Mouse (Mus musculus) bone marrow macrophage, adult 2 months (primary cell): ENCODE measurements around the gene Cldn10. TPM values are rescaled to one million over a fixed set of nuclear protein-coding genes. Genes with fewer than 3 reads are reported as not detected.

Experiments
- H3K27ac ChIP-seq: 2 replicates; pipeline ENCODE4 v1.5.1; 2012; ENCODE audit warnings: low read depth, low read length; ENCODE audit not compliant: insufficient read depth
- H3K4me1 ChIP-seq: 2 replicates; pipeline ENCODE4 v1.6.1; 2012; ENCODE audit warnings: low read length; ENCODE audit not compliant: control insufficient read depth, insufficient read depth
- H3K4me3 ChIP-seq: 2 replicates; pipeline ENCODE4 v1.5.1; 2012; ENCODE audit warnings: mild to moderate bottlenecking, low read length, moderate library complexity; ENCODE audit not compliant: insufficient read depth
- CTCF ChIP-seq: IDR thresholded peaks from 2 replicates; pipeline ENCODE4 v1.5.1; 2012; ENCODE audit warnings: low read depth, mild to moderate bottlenecking, low read length, moderate library complexity
- POLR2A ChIP-seq: IDR thresholded peaks from 2 replicates; pipeline ENCODE4 v1.6.1; 2012; ENCODE audit warnings: mild to moderate bottlenecking, low read depth, low read length, borderline replicate concordance
- polyA plus RNA-seq: library from polyadenylated mRNA; stranded (reverse); fragments of >200 nt; gene quantifications from 2 replicates; pipeline ENCODE4 v1.2.4, GENCODE M21; 2012; ENCODE audit not compliant: missing spikeins, insufficient read depth, insufficient read length

Gene Cldn10
- polyA plus RNA-seq, 1 experiment = not detected

- TF ChIP-seq POLR2A (no peak), CTCF (no peak)
- no peak overlapping the region for H3K27ac ChIP-seq
- H3K4me1 ChIP-seq = no peaks in the 10 kb centered on the region
- no peak overlapping the region for H3K4me3 ChIP-seq
These were observed 82.0 kb downstream of the Cldn10 start for GRCm38 (mm10) chr14:118869712-118870111.

GRCm38 (mm10) chr14:118874126-118874525 lies 86.4 kb downstream of the Cldn10 start:
- H3K4me3 ChIP-seq = no peak overlapping the region
- H3K4me1 ChIP-seq = no peaks in the 10 kb centered on the region
- no peak overlapping the region for H3K27ac ChIP-seq
- TF ChIP-seq CTCF (no peak), POLR2A (no peak)

- no peak overlapping the region for H3K27ac ChIP-seq
- H3K4me3 ChIP-seq = no peak overlapping the region
- H3K4me1 ChIP-seq = no peaks in the 10 kb centered on the region
- TF ChIP-seq POLR2A (no peak), CTCF (no peak)
These were observed 87.2 kb downstream of the Cldn10 start for GRCm38 (mm10) chr14:118874786-118875415.

GRCm38 (mm10) chr14:118878346-118878910 lies 90.7 kb downstream of the Cldn10 start:
- Histone ChIP-seq H3K4me1 (no peaks in the 10 kb centered on the region), H3K4me3 (no peak overlapping the region), H3K27ac (no peak overlapping the region)
- TF ChIP-seq POLR2A = no peak
- TF ChIP-seq CTCF = no peak

GRCm38 (mm10) chr14:118880696-118881095 lies 93.0 kb downstream of the Cldn10 start:
- no peaks in the 10 kb centered on the region for H3K4me1 ChIP-seq
- no peak overlapping the region for H3K4me3 ChIP-seq
- H3K27ac ChIP-seq = no peak overlapping the region
- TF ChIP-seq POLR2A = no peak
- no peak for TF ChIP-seq CTCF

- Histone ChIP-seq H3K4me3 (no peak overlapping the region), H3K27ac (no peak overlapping the region), H3K4me1 (no peaks in the 10 kb centered on the region)
- TF ChIP-seq POLR2A = no peak
- TF ChIP-seq CTCF = no peak
These were observed 95.9 kb downstream of the Cldn10 start for GRCm38 (mm10) chr14:118883344-118884249.

- no peak overlapping the region for H3K27ac ChIP-seq
- no peaks in the 10 kb centered on the region for H3K4me1 ChIP-seq
- no peak overlapping the region for H3K4me3 ChIP-seq
- TF ChIP-seq CTCF = no peak
- no peak for TF ChIP-seq POLR2A
These were observed 96.5 kb downstream of the Cldn10 start for GRCm38 (mm10) chr14:118884250-118884556.

GRCm38 (mm10) chr14:118890101-118890500 lies 102.4 kb downstream of the Cldn10 start:
- TF ChIP-seq CTCF = no peak

GRCm38 (mm10) chr14:118895228-118895627 lies 107.5 kb downstream of the Cldn10 start:
- Histone ChIP-seq H3K4me3 (no peak overlapping the region), H3K27ac (no peak overlapping the region), H3K4me1 (no peaks in the 10 kb centered on the region)
- TF ChIP-seq CTCF (no peak), POLR2A (no peak)

More at GRCm38 (mm10) chr14:118890101-118890500, 102.4 kb downstream of the Cldn10 start:
- Histone ChIP-seq H3K4me1 (no peaks in the 10 kb centered on the region), H3K27ac (no peak overlapping the region), H3K4me3 (no peak overlapping the region)

- TF ChIP-seq CTCF (no peak), POLR2A (no peak)
- no peaks in the 10 kb centered on the region for H3K4me1 ChIP-seq
- H3K27ac ChIP-seq = no peak overlapping the region
- no peak overlapping the region for H3K4me3 ChIP-seq
These were observed 107.9 kb downstream of the Cldn10 start for GRCm38 (mm10) chr14:118895655-118896054.
